In genomic region chr9:16307789-16308188, GRCm38 (mm10) we compare ENCODE assay signal across 16 mouse cellular contexts.
"Had no signal": no experiment of that assay in that cellular context is flagged by ENCODE, and none has a peak within 500 bp of the region (broad histone marks: within the 10 kb centered on the region; RNA-seq: fewer than 3 reads in every experiment).

No protein-coding gene starts in this region.

- H3K36me3 ChIP-seq: neural tube, embryonic 13.5 days; neural tube, embryonic 15.5 days; stomach, embryonic 15.5 days had no signal

- H3K4me1 ChIP-seq: stomach, embryonic 15.5 days had no signal

- H3K4me3 ChIP-seq: neural tube, embryonic 13.5 days; neural tube, embryonic 15.5 days; stomach, embryonic 15.5 days had no signal

- H3K27ac ChIP-seq: neural tube, embryonic 13.5 days; neural tube, embryonic 15.5 days; stomach, embryonic 15.5 days; stomach, postnatal 0 days had no signal

- DNase-seq: retina, postnatal 1 day; right cerebral cortex, adult 18-20 months; right cerebral cortex, postnatal 14 days; right cerebral cortex, postnatal 25 days; right cerebral cortex, postnatal 4 days; spleen, adult 18-20 months; thymus, adult 18-20 months; thymus, adult 2 months; thymus, postnatal 14 days; thymus, postnatal 25 days; thymus, postnatal 36 days; thymus, postnatal 4 days had no signal
